Mouse (Mus musculus): Measurements from ENCODE around the gene Mlycd.

DNA sequence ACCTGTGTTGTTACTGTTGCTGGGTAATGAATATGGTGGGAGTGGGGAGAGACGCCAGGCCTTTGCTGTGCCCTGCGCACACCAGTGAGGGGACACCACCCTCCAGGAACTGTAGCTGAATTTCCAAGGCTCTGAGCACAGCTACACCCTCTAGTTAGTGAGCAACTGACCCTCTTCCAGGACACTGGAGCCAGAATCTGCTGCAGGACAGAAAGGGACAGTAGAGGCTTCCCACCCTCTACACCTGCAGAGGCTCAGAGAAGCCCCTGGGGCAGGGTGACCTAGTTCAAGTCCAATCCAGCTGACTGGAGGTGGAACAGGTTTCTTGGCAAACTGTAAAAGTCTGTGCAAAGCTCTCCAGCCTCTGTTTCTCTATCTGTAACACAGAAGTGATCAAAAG is 44.7 kb downstream of the Mlycd start:
- no peak for TF ChIP-seq POLR2A (IDR thresholded peaks at IDR 0.05; ENCODE audit: borderline replicate concordance, control insufficient read depth, low read depth, low read length)
- no peak for TF ChIP-seq CTCF (IDR thresholded peaks at IDR 0.05; ENCODE audit: control insufficient read depth, insufficient read depth, low read length)
